Mouse (Mus musculus) heart, embryonic 16.5 days (tissue): ENCODE data around the gene Tmeff2. TPM values are rescaled to one million over a fixed set of nuclear protein-coding genes. Genes with fewer than 3 reads are reported as not detected.

ENCODE experiments used
- ATAC-seq: fragments of 200-750 bp; cut with Nextera tagmentation; replicated peaks from 2 replicates; pipeline ENCODE4 v1.8.0; 2017; ENCODE audit warnings: moderate number of reproducible peaks; ENCODE audit not compliant: insufficient read depth, low FRiP score; ENCODE audit errors: extremely low read depth
- H3K27ac ChIP-seq: fragments of 300-500 bp; sonication (generic); 2 replicates; pipeline ENCODE4 v1.5.1; 2014; ENCODE audit warnings: mild to moderate bottlenecking, low read length, control low read depth, moderate library complexity
- H3K27me3 ChIP-seq: fragments of 300-500 bp; sonication (generic); 2 replicates; pipeline ENCODE4 v1.6.1; 2014; ENCODE audit warnings: low read length, mixed read lengths; ENCODE audit not compliant: control insufficient read depth, insufficient read depth
- H3K36me3 ChIP-seq: fragments of 300-500 bp; sonication (generic); 2 replicates; pipeline ENCODE4 v1.6.1; 2014; ENCODE audit not compliant: control insufficient read depth, insufficient read depth
- H3K4me1 ChIP-seq: fragments of 300-500 bp; sonication (generic); 2 replicates; pipeline ENCODE4 v1.6.1; 2014; ENCODE audit warnings: low read length, mixed read lengths; ENCODE audit not compliant: control insufficient read depth, insufficient read depth
- H3K4me2 ChIP-seq: fragments of 300-500 bp; sonication (generic); 2 replicates; pipeline ENCODE4 v1.6.1; 2014; ENCODE audit warnings: low read depth, mild to moderate bottlenecking, control low read depth, low read length
- H3K4me3 ChIP-seq: fragments of 300-500 bp; sonication (generic); 2 replicates; pipeline ENCODE4 v1.5.1; 2014; ENCODE audit warnings: mild to moderate bottlenecking, control low read depth, low read length
- H3K9ac ChIP-seq: fragments of 300-500 bp; sonication (generic); 2 replicates; pipeline ENCODE4 v1.6.1; 2014; ENCODE audit warnings: low read length, control low read depth
- H3K9me3 ChIP-seq: fragments of 300-500 bp; sonication (generic); replicated peaks from 2 replicates; pipeline ENCODE4 v1.6.1; 2016; ENCODE audit warnings: low read length; ENCODE audit not compliant: control insufficient read depth
- WGBS: fragments of 180-500 bp; shearing (Covaris S2); extraction: QIAGEN DNeasy Blood & Tissue Kit; methylation state at CpG from one replicate; pipeline ENCODE4 v1.1.7; 2014; 5-methylcytosine and 5-hydroxymethylcytosine counted together
- microRNA-seq: library from miRNA; unstranded; fragments of <30 nt; microRNA quantifications from one replicate; pipeline ENCODE4, GENCODE M21; 2017
- polyA plus RNA-seq: library from polyadenylated mRNA; unstranded; fragments of >200 nt; fragmentation: Nextera tagmentation; extraction: Ambion mirVana; gene quantifications from 2 replicates; pipeline ENCODE4 v1.2.1, GENCODE M21; 2015

Gene Tmeff2
- polyA plus RNA-seq, 1 experiment from 2014 or later: 2.4 TPM

- Histone ChIP-seq H3K36me3 (no peaks in the 10 kb centered on the region), H3K9ac (no peak overlapping the region), H3K4me1 (no peaks in the 10 kb centered on the region), H3K4me3 (no peak overlapping the region), H3K4me2 (no peak overlapping the region), H3K9me3 (no peaks in the 10 kb centered on the region), H3K27ac (no peak overlapping the region), H3K27me3 (no peaks in the 10 kb centered on the region)
- ATAC-seq: no peak
- 80% methylated on average over 11 of the region's 11 CpGs for WGBS
Observed at GRCm38 (mm10) chr1:51199088-51199830, 298.8 kb downstream of the Tmeff2 start.

GRCm38 (mm10) chr1:51199954-51200353 is 299.5 kb downstream of the Tmeff2 start:
- H3K4me3 ChIP-seq: no peak overlapping the region
- no peak overlapping the region for H3K27ac ChIP-seq
- no peak for ATAC-seq
- no peak overlapping the region for H3K9ac ChIP-seq
- H3K4me1 ChIP-seq: no peaks in the 10 kb centered on the region
- H3K36me3 ChIP-seq: no peaks in the 10 kb centered on the region
- H3K27me3 ChIP-seq: no peaks in the 10 kb centered on the region
- WGBS: 91% methylated on average over 3 of the region's 3 CpGs
- H3K4me2 ChIP-seq: no peak overlapping the region
- H3K9me3 ChIP-seq: no peaks in the 10 kb centered on the region

GRCm38 (mm10) chr1:51215631-51216030 is 315.2 kb downstream of the Tmeff2 start:
- Histone ChIP-seq H3K36me3 (no peaks in the 10 kb centered on the region), H3K4me2 (no peak overlapping the region), H3K27me3 (no peaks in the 10 kb centered on the region), H3K9ac (no peak overlapping the region), H3K9me3 (no peaks in the 10 kb centered on the region), H3K4me1 (no peaks in the 10 kb centered on the region), H3K4me3 (no peak overlapping the region), H3K27ac (no peak overlapping the region)
- ATAC-seq: no peak
- 79% methylated on average over 3 of the region's 3 CpGs for WGBS

GRCm38 (mm10) chr1:51216292-51217050 is 316.0 kb downstream of the Tmeff2 start:
- Histone ChIP-seq H3K9me3 (no peaks in the 10 kb centered on the region), H3K27ac (no peak overlapping the region), H3K4me1 (no peaks in the 10 kb centered on the region), H3K27me3 (no peaks in the 10 kb centered on the region), H3K36me3 (no peaks in the 10 kb centered on the region), H3K9ac (no peak overlapping the region), H3K4me3 (no peak overlapping the region), H3K4me2 (no peak overlapping the region)
- 81% methylated on average over 5 of the region's 5 CpGs for WGBS
- ATAC-seq: no peak

- no peak for ATAC-seq
- Histone ChIP-seq H3K27ac (no peak overlapping the region), H3K9ac (no peak overlapping the region), H3K36me3 (no peaks in the 10 kb centered on the region), H3K4me1 (no peaks in the 10 kb centered on the region), H3K9me3 (no peaks in the 10 kb centered on the region), H3K27me3 (no peaks in the 10 kb centered on the region), H3K4me2 (no peak overlapping the region), H3K4me3 (no peak overlapping the region)
- WGBS: 85% methylated on average over 7 of the region's 7 CpGs
Observed at GRCm38 (mm10) chr1:51217227-51217626, 316.8 kb downstream of the Tmeff2 start.

- no peak for ATAC-seq
- WGBS: 68% methylated on average over 7 of the region's 7 CpGs
- no peak overlapping the region for H3K4me3 ChIP-seq
- H3K27me3 ChIP-seq: no peaks in the 10 kb centered on the region
- H3K36me3 ChIP-seq: no peaks in the 10 kb centered on the region
- no peak overlapping the region for H3K27ac ChIP-seq
- H3K4me1 ChIP-seq: peaks cover 3% of the 10 kb centered on the region; the same call in 1 of the 2 replicates
- no peaks in the 10 kb centered on the region for H3K9me3 ChIP-seq
- H3K9ac ChIP-seq: no peak overlapping the region
- H3K4me2 ChIP-seq: no peak overlapping the region
Observed at GRCm38 (mm10) chr1:51225156-51225555, 324.7 kb downstream of the Tmeff2 start.

Small RNA genes within 50 kb of the gene (microRNA-seq; reads per million reads assigned to microRNA genes)
- not detected for gene Gm25736
